Mouse (Mus musculus): ENCODE measurements around the gene Copz1. TPM values are rescaled to one million over a fixed set of nuclear protein-coding genes. Genes with fewer than 3 reads are reported as not detected.

The Copz1 gene
- polyA plus RNA-seq, 1 experiment from 2014 or later = 331 TPM

- WGBS = 27% methylated on average over 7 of the region's 7 CpGs
- H3K4me3 ChIP-seq (ENCODE audit: low read depth, low read length) = no peak overlapping the region
- no peaks in the 10 kb centered on the region for H3K9me3 ChIP-seq (replicated peaks; ENCODE audit: control insufficient read depth, low read length)
Measured at GRCm38 (mm10) chr15:103335488-103336235, 63.1 kb downstream of the Copz1 start.

DNA sequence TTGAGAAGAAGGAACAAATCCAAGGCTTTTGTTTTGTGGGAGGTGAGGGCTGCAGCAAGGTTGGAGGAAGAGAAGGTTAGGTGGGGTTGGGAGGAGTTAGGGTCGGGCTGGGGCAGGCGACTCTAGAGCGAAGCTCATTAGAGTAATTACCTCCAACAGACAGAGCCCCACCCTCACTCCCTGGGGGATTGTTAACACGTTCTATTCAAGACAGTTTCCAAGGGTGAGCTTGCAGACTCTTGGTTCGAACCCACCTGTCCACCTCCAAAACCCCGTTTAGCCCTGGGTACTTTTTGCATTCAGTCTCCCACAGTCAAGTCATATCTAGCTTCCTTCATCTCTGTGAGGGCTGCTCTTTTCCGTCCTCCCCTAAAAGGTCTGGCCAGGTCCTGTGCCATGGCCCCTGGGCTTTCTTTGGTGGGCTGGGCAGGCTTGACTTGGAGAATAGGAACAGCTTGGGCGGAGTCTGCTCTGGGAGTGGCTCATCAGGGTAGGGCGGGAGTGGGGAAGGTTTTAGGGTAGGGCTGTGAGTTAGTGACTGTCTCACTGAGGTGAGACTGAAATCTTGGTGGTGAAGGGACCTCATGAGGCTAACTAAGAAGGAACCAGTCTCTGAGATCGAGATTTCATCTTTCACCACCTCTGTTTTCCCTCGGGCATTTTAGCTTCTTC, 64.6 kb downstream of the Copz1 start:
- Histone ChIP-seq H3K9ac (replicated peaks; ENCODE audit: low read length) (no peak overlapping the region), H3K36me3 (replicated peaks; ENCODE audit: control insufficient read depth, insufficient read depth, low read depth, low read length) (no peaks in the 10 kb centered on the region), H3K4me1 (ENCODE audit: control insufficient read depth, insufficient read depth, low read length) (peaks cover 7% of the 10 kb centered on the region), H3K27ac (replicated peaks; ENCODE audit: low read depth, low read length) (no peak overlapping the region), H3K4me2 (ENCODE audit: low read depth, low read length) (no peak overlapping the region), H3K4me3 (ENCODE audit: low read depth, low read length) (no peak overlapping the region), H3K27me3 (ENCODE audit: control insufficient read depth, insufficient read depth, low read length) (peaks cover 7% of the 10 kb centered on the region; the same call in 1 of the 2 replicates), H3K9me3 (replicated peaks; ENCODE audit: control insufficient read depth, low read length) (no peaks in the 10 kb centered on the region)
- no peak for ATAC-seq (replicated peaks; ENCODE audit: insufficient number of reproducible peaks, low FRiP score, low TSS enrichment, low read depth)
- DNase-seq (ENCODE audit: low spot score) = no peak
- WGBS = 12% methylated on average over 11 of the region's 11 CpGs

More at GRCm38 (mm10) chr15:103335488-103336235, 63.1 kb downstream of the Copz1 start:
- Histone ChIP-seq H3K27me3 (ENCODE audit: control insufficient read depth, insufficient read depth, low read length) (peaks cover 3% of the 10 kb centered on the region; the same call in 1 of the 2 replicates), H3K4me2 (ENCODE audit: low read depth, low read length) (no peak overlapping the region), H3K27ac (replicated peaks; ENCODE audit: low read depth, low read length) (no peak overlapping the region), H3K9ac (replicated peaks; ENCODE audit: low read length) (peak overlapping the region; percentile 10; the same call in 1 of the 2 replicates), H3K36me3 (replicated peaks; ENCODE audit: control insufficient read depth, insufficient read depth, low read depth, low read length) (no peaks in the 10 kb centered on the region), H3K4me1 (ENCODE audit: control insufficient read depth, insufficient read depth, low read length) (peaks cover 5% of the 10 kb centered on the region)
- DNase-seq (ENCODE audit: low spot score) (no peak), ATAC-seq (replicated peaks; ENCODE audit: insufficient number of reproducible peaks, low FRiP score, low TSS enrichment, low read depth) (no peak)

DNA sequence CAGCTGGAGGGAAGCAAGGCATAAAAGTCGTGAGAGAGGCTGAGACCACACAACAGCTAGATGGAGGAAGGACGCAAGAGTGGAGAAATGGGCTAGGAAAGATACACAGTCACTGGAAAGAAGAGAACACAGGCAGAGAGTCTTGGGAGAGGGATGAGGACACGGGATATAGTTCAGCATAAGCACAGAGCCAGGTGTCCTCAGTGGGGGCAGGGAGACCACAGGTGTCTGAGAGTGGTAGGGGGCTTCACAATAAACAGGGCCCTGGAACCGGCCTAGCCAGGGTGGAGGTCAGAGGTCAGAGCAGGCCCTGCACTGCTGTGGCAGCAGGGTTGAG, 66.3 kb downstream of the Copz1 start:
- DNase-seq (ENCODE audit: low spot score) = no peak
- Histone ChIP-seq H3K27ac (replicated peaks; ENCODE audit: low read depth, low read length) (no peak overlapping the region), H3K4me1 (ENCODE audit: control insufficient read depth, insufficient read depth, low read length) (peaks cover 7% of the 10 kb centered on the region), H3K36me3 (replicated peaks; ENCODE audit: control insufficient read depth, insufficient read depth, low read depth, low read length) (no peaks in the 10 kb centered on the region), H3K9ac (replicated peaks; ENCODE audit: low read length) (no peak overlapping the region), H3K9me3 (replicated peaks; ENCODE audit: control insufficient read depth, low read length) (no peaks in the 10 kb centered on the region), H3K27me3 (ENCODE audit: control insufficient read depth, insufficient read depth, low read length) (peaks cover 7% of the 10 kb centered on the region; the same call in 1 of the 2 replicates), H3K4me2 (ENCODE audit: low read depth, low read length) (peak overlapping the region; percentile 86), H3K4me3 (ENCODE audit: low read depth, low read length) (peak overlapping the region; percentile 61)
- no peak for ATAC-seq (replicated peaks; ENCODE audit: insufficient number of reproducible peaks, low FRiP score, low TSS enrichment, low read depth)
- whole genome bisulfite sequencing = 28% methylated on average over 4 of the region's 4 CpGs

DNA sequence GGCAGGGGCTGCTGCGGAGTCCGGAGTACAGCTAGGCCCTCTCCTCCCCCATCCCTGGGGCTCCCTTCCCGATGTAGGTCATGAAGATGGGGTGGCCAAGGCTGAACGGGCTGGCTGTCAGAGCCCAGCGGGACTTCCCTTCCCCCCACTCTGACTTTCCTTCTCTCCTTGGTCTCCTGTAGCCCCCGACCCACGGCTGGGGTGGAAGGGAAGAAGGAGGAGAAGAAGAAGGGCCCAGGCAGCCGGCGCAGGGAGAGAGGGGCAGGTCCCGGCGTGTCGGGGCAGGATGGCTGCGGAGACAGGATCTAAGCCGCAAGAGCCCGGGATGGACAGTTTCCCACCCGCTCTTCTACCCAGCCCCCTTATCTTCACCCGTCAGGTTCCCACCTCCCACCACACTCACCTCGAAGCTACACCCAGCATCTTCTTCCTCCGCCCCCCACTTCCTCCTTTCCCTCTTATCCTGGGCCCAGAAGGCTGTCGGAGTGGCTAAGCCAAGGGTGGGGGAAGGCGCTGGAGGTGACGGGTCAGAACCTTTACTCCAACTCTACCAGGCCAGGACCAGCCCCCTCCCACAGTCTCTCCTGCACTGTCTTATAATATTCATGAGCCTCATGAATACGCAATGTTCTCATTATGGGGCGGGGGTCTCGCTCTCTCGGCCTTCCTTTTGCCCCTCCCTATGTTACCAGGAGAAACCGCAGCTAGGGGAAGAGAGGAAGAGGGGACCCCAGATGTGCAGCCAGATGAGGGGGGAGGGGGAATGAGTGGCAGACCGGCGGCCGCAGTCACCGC, 66.8 kb downstream of the Copz1 start:
- Histone ChIP-seq H3K4me1 (ENCODE audit: control insufficient read depth, insufficient read depth, low read length) (peaks cover 3% of the 10 kb centered on the region), H3K4me3 (ENCODE audit: low read depth, low read length) (peak overlapping the region; percentile 61)

GRCm38 (mm10) chr15:103339961-103340337, 67.4 kb downstream of the Copz1 start, which contains the start of gene Zfp385a:
Gene Zfp385a (minus strand): TSS chr15:103340093.
- 0% methylated on average over 25 of the region's 26 CpGs for WGBS
- DNase-seq (ENCODE audit: low spot score) (peak; percentile 58), ATAC-seq (replicated peaks; ENCODE audit: insufficient number of reproducible peaks, low FRiP score, low TSS enrichment, low read depth) (peak; percentile 41)
- H3K27ac ChIP-seq (replicated peaks; ENCODE audit: low read depth, low read length) = no peak within 1 kb of the TSS
- H3K36me3 ChIP-seq (replicated peaks; ENCODE audit: control insufficient read depth, insufficient read depth, low read depth, low read length) = no peaks in the 10 kb centered on the region
- peak within 1 kb of the TSS; percentile 61 for H3K4me3 ChIP-seq (ENCODE audit: low read depth, low read length)
- H3K4me2 ChIP-seq (ENCODE audit: low read depth, low read length) = peak within 1 kb of the TSS; percentile 86
- peaks cover 7% of the 10 kb centered on the region; the same call in 1 of the 2 replicates for H3K27me3 ChIP-seq (ENCODE audit: control insufficient read depth, insufficient read depth, low read length)
- peak within 1 kb of the TSS; percentile 57 for H3K9ac ChIP-seq (replicated peaks; ENCODE audit: low read length)
- no peaks in the 10 kb centered on the region for H3K9me3 ChIP-seq (replicated peaks; ENCODE audit: control insufficient read depth, low read length)
- peaks cover 2% of the 10 kb centered on the region for H3K4me1 ChIP-seq (ENCODE audit: control insufficient read depth, insufficient read depth, low read length)

More for the DNA sequence above, 66.8 kb downstream of the Copz1 start:
- H3K27ac ChIP-seq (replicated peaks; ENCODE audit: low read depth, low read length) = no peak overlapping the region
- ATAC-seq (replicated peaks; ENCODE audit: insufficient number of reproducible peaks, low FRiP score, low TSS enrichment, low read depth) (peak; percentile 14; the same call in 1 of the 2 replicates), DNase-seq (ENCODE audit: low spot score) (no peak)
- H3K9me3 ChIP-seq (replicated peaks; ENCODE audit: control insufficient read depth, low read length) = no peaks in the 10 kb centered on the region
- no peaks in the 10 kb centered on the region for H3K36me3 ChIP-seq (replicated peaks; ENCODE audit: control insufficient read depth, insufficient read depth, low read depth, low read length)
- WGBS = 2% methylated on average over 22 of the region's 31 CpGs
- peak overlapping the region; percentile 86 for H3K4me2 ChIP-seq (ENCODE audit: low read depth, low read length)
- peaks cover 7% of the 10 kb centered on the region; the same call in 1 of the 2 replicates for H3K27me3 ChIP-seq (ENCODE audit: control insufficient read depth, insufficient read depth, low read length)
- peak overlapping the region; percentile 57 for H3K9ac ChIP-seq (replicated peaks; ENCODE audit: low read length)

GRCm38 (mm10) chr15:103340786-103341185, 68.3 kb downstream of the Copz1 start:
- H3K27ac ChIP-seq (replicated peaks; ENCODE audit: low read depth, low read length) = no peak overlapping the region

GRCm38 (mm10) chr15:103341547-103341946, 69.0 kb downstream of the Copz1 start:
- no peaks in the 10 kb centered on the region for H3K9me3 ChIP-seq (replicated peaks; ENCODE audit: control insufficient read depth, low read length)
- H3K4me1 ChIP-seq (ENCODE audit: control insufficient read depth, insufficient read depth, low read length) = peaks cover 2% of the 10 kb centered on the region; the same call in 1 of the 2 replicates
- DNase-seq (ENCODE audit: low spot score) = no peak
- H3K27ac ChIP-seq (replicated peaks; ENCODE audit: low read depth, low read length) = no peak overlapping the region
- no peaks in the 10 kb centered on the region for H3K36me3 ChIP-seq (replicated peaks; ENCODE audit: control insufficient read depth, insufficient read depth, low read depth, low read length)
- ATAC-seq (replicated peaks; ENCODE audit: insufficient number of reproducible peaks, low FRiP score, low TSS enrichment, low read depth) = no peak
- no peak overlapping the region for H3K4me2 ChIP-seq (ENCODE audit: low read depth, low read length)
- H3K4me3 ChIP-seq (ENCODE audit: low read depth, low read length) = no peak overlapping the region
- WGBS = 23% methylated on average over 8 of the region's 8 CpGs
- no peak overlapping the region for H3K9ac ChIP-seq (replicated peaks; ENCODE audit: low read length)
- H3K27me3 ChIP-seq (ENCODE audit: control insufficient read depth, insufficient read depth, low read length) = peaks cover 7% of the 10 kb centered on the region; the same call in 1 of the 2 replicates

More at GRCm38 (mm10) chr15:103340786-103341185, 68.3 kb downstream of the Copz1 start:
- Histone ChIP-seq H3K4me1 (ENCODE audit: control insufficient read depth, insufficient read depth, low read length) (peaks cover 2% of the 10 kb centered on the region; the same call in 1 of the 2 replicates), H3K9ac (replicated peaks; ENCODE audit: low read length) (no peak overlapping the region; the same call in 1 of the 2 replicates), H3K9me3 (replicated peaks; ENCODE audit: control insufficient read depth, low read length) (no peaks in the 10 kb centered on the region), H3K4me2 (ENCODE audit: low read depth, low read length) (no peak overlapping the region), H3K36me3 (replicated peaks; ENCODE audit: control insufficient read depth, insufficient read depth, low read depth, low read length) (no peaks in the 10 kb centered on the region), H3K27me3 (ENCODE audit: control insufficient read depth, insufficient read depth, low read length) (peaks cover 7% of the 10 kb centered on the region; the same call in 1 of the 2 replicates), H3K4me3 (ENCODE audit: low read depth, low read length) (no peak overlapping the region)
- WGBS = 12% methylated on average over 4 of the region's 4 CpGs
- no peak for DNase-seq (ENCODE audit: low spot score)
- no peak for ATAC-seq (replicated peaks; ENCODE audit: insufficient number of reproducible peaks, low FRiP score, low TSS enrichment, low read depth)

All from embryonic facial prominence, embryonic 11.5 days (tissue).